Mouse (Mus musculus) adrenal gland, postnatal 4 days (tissue): ENCODE results near the gene P2rx3. TPM values are rescaled to one million over a fixed set of nuclear protein-coding genes. Genes with fewer than 3 reads are reported as not detected.

ENCODE experiments used
- DNase-seq, 2 experiments: peaks; one replicate each; pipeline ENCODE4 v3.0.0; 2021 to 2022; ENCODE audit warnings: low spot score in 2 of 2, mixed read lengths in 2 of 2
- long read RNA-seq, 2 experiments: library from polyadenylated mRNA; stranded (forward); transcript quantifications; one replicate each; pipeline ENCODE4 v2.0.0; 2021
- total RNA-seq, 2 experiments: library from RNA; stranded (reverse); gene quantifications; 2 replicates each; pipeline ENCODE4 v1.2.3; 2021

P2rx3 gene
- total RNA-seq: 1 to 10 TPM; 1.8 to 2.1 TPM
- long read RNA-seq, experiment 1, partial matches to known transcripts: 0 of 1 reads
- long read RNA-seq, experiment 1, other reads (novel, unspliced or antisense): 0 of 1 reads
- long read RNA-seq, experiment 2, partial matches to known transcripts: 0 of 2 reads
- long read RNA-seq, experiment 2, other reads (novel, unspliced or antisense): 2 of 2 reads

GRCm38 (mm10) chr2:85037047-85038026, at the start of gene P2rx3, which contains the start of gene Ssrp1:
TSS of gene P2rx3 (minus strand) at chr2:85037462.
TSS of gene Ssrp1 (plus strand) at chr2:85037234.
- DNase-seq: peak; percentile 65 to 73

DNA sequence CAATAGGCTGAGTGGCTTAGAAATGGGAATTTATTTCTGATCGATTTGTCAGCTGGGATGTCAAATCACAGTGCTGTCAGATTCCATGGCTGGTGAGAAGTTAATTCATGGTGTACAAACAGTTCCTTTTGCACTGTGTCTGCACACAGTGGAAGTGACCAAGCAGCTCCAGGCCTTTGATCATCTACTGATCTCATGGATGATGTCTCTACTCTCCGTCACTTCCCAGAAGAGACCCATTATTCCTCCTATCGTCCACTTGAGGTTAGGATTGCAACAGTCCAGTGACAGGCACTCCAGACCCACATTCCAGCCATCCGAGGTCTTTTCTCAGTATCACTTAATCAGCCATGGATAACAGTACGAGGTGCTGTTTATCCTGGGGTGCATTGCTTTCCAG, 36.5 kb upstream of the P2rx3 start:
- no peak for DNase-seq

DNA sequence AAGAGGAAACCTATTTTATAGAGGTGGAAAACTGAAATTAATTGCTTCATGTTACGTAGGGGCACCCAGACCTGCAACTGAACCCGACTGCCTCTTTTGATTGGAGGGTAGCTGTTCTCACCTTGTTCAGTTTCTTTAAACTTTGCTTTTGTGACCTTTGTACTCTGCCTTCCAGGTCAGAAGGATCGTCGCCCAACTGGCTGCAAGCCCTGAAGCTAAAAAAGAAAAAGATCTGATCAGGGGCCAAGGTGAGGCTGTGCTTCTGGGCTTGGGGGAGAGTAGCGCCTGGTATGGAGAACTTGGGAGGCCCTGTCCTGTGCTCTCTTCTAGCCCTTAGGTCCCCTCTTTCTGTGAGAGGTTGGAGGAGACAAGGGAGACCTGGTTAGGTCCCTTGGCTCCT, 34.7 kb upstream of the P2rx3 start:
- DNase-seq: no peak

- DNase-seq: no peak
These were observed 32.8 kb upstream of the P2rx3 start for GRCm38 (mm10) chr2:85070086-85070485.

GRCm38 (mm10) chr2:85068626-85069025, 31.4 kb upstream of the P2rx3 start:
- no peak for DNase-seq

DNA sequence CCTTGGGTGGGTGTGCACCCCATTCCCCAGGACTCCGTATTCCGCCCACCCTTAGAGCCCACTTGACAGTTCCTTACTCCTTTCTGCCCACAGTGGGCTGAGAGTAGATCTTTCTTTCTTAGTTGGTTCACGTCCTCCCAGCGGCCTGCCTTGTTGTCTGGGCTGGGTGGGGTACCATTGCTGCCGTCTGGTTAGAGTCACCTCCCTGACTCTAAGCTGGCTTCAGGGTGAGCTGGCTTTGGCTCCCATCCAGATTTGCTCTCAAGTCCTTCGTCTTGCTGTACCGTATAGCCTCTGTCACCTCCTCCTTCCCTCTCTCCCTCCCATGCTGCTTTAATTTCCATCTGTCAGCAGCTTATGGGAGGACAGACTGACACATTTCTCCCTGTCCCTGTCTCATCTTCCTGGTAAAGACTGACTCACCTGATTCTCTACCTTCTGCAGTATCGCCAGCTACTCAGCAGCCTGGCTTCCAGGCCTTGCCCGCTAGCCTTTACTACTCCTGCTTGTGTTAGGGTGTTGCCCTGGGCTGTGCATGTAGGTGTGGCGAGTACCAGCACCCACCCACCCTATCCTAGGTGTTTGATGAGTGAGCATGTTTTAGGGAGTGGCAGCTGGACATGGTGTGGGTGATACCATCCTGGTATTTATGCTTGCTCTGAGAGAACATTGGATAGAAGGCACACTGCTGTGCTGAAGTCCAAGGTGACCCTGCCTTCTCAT, 30.8 kb upstream of the P2rx3 start:
- DNase-seq: no peak

DNA sequence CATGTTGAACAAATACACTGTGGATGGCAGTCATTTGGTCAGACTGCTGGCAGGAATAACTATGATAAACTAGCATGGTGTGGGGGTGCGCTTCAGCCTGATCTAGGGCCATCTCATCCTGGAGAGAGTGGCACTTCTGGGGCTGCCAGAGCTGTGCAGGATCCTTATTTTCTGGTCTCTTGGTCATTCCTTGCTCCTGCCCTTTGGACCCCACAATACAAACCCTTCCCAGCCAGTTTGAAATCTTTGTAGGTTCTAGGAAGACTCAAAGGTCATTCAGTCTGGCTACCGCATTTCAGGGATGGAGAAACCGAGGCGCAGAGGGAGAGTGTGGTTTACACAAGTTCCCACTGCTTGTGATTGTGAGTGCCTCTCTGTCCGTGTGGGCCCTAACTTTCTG, 29.7 kb upstream of the P2rx3 start:
- DNase-seq: no peak

DNA sequence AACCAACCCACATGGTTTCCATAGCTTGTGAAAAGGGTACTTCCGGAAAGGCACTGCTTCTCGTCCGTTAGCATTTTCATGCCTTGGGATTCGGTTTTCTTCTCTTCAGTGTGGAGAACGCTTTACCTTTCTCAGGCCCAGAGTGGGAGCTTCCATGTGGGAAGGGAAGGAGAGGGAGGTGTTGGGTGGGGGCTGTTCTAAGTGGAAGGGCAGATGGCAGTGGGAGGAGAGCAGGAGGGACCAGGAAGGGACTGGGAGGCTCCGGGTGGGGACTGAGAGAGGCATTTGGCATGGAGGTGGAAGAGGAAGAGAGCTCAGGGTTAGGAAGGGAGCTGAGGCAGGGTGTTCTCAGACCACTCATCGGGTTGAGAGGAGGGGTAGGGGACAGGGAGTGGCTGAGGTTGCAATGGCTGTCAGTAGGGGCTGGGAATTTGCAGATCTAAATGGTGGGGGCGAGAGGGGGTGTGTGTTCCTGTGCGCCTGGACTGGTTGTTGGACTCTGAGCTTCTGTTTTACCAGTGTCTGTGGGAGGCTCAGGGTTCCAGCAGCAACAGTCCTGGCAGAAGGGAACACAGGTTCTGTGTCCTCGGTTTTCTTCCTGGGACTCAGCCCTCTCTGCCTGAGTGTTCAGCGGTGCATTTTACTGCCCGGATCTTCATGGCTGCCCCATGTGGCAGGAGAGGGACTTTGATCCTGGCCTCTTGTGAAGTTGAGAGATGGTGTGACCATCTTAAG, 28.0 kb upstream of the P2rx3 start:
- no peak for DNase-seq

DNA sequence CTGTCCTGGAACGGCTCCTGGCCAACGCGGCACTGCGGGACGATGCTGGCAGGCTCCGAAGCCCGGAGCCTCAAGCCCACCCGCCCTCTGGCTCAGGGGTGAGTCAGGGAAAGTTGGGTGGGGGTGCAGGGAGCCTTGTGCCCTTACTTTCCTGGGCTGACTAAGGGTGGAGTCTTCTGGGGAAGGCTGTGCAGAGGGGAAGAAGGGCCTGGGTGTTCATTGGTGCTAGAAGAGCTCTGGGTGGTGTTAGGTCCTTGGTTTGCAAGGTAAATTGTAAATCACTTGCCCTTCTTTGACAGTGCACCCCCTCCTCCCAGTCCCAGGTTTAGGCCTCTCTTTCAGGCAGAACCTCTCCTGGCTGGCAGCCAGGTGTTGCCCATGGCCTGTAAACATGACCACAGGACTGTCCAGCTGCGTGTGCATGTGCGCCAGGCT, 23.9 kb upstream of the P2rx3 start:
- DNase-seq: peak in 1 of 2 experiments; percentile 30

DNA sequence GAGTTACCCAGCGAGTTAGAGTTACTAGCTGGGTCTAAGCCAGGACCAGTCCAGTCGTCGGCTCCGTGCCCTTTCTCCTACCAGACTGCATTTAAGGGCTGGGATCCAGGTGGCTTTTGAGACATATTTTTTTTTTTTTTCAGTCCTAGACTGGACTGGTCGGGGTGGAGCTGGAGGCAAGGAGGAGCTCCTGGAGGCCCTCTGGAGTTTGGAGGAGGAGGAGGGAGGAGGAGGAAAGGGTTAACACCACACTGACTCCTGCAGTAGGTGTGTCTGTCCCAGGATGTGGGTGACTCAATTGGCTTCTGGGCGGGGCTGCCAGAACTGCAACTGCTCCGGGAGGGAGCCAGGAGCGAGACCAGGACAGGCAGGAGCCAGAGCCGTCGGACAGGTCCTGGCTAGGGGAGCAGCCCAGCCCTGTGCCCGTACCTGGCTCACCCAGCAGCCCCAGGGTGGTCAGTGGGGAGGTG, 23.4 kb upstream of the P2rx3 start:
- DNase-seq: peak in 1 of 2 experiments; percentile 53

DNA sequence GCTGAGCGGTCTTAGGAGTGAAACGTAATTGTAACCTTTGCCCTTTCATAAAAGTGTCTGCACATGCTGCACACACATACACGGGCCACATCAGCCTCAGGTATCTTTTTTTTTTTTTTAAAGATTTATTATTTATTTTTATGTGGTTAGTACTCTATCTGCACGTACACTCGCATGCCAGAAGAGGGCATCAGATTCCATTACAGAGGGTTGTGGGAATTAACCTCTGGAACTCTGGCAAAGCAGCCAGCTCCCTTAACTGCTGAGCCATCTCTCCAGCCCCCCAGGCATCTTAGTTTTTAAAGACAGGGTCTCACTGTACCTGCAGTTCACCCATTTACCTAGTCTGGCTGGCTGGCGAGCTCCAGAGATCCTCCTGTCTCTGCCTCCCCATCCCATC, 22.4 kb upstream of the P2rx3 start:
- no peak for DNase-seq

DNA sequence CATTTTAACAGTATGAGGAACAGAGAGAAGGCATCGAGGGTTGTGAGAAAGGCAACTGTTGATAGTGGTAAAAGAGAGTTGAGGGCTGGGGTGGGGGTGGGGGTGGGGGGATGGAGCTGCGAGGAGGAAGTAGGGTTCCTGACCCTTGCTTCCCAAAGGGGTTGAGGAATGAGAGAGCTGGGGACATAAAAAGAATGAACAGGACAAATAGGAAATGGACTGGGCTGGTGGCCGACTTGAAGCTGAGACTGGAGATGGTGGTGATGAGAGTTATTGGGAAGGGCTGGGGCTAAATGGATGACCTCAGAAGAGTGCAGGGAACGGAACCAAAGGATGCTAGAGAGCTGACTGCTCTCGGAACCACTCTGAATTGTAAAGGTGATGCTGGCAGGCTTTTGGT, 19.4 kb upstream of the P2rx3 start:
- no peak for DNase-seq

GRCm38 (mm10) chr2:85053192-85053816, 16.0 kb upstream of the P2rx3 start:
- no peak for DNase-seq

- no peak for DNase-seq
These were observed 13.5 kb upstream of the P2rx3 start for GRCm38 (mm10) chr2:85050746-85051145.

GRCm38 (mm10) chr2:85050001-85050634, 12.9 kb upstream of the P2rx3 start:
- DNase-seq: peak in 1 of 2 experiments; percentile 52

GRCm38 (mm10) chr2:85049277-85049676, 12.0 kb upstream of the P2rx3 start:
- no peak for DNase-seq

- peak in 1 of 2 experiments; percentile 56 for DNase-seq
These were observed 11.0 kb upstream of the P2rx3 start for GRCm38 (mm10) chr2:85048168-85048751.

- DNase-seq: peak; percentile 94 to 96
These were observed 10.4 kb upstream of the P2rx3 start, which contains the start of gene Tnks1bp1 for GRCm38 (mm10) chr2:85047596-85048167. TSS of gene Tnks1bp1 (plus strand) at chr2:85048022.

DNA sequence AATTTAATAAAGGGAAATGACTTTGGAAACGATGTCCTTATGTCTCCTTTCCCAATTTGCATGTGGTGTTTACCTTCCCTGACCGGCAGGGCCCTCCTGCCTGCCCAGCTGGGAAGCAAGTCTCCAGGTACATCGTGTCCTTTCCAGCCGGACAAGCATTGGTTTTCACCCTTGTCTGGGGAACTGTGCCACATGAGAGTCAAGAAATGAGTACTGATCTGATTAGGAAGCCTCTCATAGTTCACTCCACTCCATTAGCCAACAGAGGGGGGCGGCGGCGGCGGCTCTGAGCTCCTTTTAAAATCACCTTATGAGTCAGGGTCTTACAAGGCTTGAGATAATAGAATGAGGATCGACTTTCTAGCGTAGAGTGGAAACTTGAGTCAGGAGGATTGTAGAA, 9.8 kb upstream of the P2rx3 start:
- no peak for DNase-seq
